Mouse (Mus musculus) heart, adult 2 months (tissue): ENCODE measurements around the gene Lhx6.

Experiments used
- CTCF ChIP-seq: fragments of 200-600 bp; IDR thresholded peaks from 2 replicates; pipeline ENCODE4 v1.8.1; 2022; ENCODE audit warnings: antibody characterized with exemption, mild to moderate bottlenecking, moderate library complexity
- EP300 ChIP-seq: fragments of 200-500 bp; IDR thresholded peaks from 2 replicates; pipeline ENCODE4 v1.6.1; 2011; ENCODE audit warnings: low read depth, low read length, control low read depth; ENCODE audit not compliant: insufficient read depth

DNA sequence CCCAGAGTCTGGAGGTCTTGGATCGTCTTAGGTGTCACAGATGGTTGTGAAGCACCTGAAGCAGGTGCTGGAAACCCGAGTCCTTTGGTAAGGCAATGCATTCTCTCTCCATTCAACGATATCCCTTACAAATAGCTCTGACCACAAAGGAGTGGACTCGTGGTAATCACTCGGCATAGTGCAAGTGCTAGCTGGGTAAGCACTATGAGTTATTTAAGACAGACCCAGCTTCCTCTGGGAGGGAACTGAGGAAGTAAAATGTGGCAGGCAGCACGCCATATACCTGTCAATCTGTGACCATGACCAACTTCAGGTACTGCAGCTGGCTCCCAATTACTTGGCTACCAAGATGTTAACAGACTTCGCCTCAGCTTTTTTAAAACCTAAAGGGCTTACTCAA is 70.3 kb downstream of the Lhx6 start:
- TF ChIP-seq CTCF: no peak
- TF ChIP-seq EP300: no peak
